Mouse (Mus musculus) cerebellum, adult 2 months (tissue): ENCODE measurements at regions not wholly inside any gene's neighbourhood (a gene's known extent, or its start where the extent isn't known, plus 50 kb on each side); places are given as distances from the start of the nearest gene placed in this dataset.

Experiments
- CTCF ChIP-seq: fragments of 200-500 bp; IDR thresholded peaks from 2 replicates; pipeline ENCODE4 v1.5.1; 2011; ENCODE audit warnings: low read depth, mild to moderate bottlenecking, control low read depth, low read length, moderate library complexity, borderline replicate concordance; ENCODE audit not compliant: insufficient read depth
- POLR2A ChIP-seq: fragments of 200-500 bp; IDR thresholded peaks from 2 replicates; pipeline ENCODE4 v1.6.1; 2011; ENCODE audit warnings: low read length, control low read depth, borderline replicate concordance; ENCODE audit not compliant: insufficient read depth

DNA sequence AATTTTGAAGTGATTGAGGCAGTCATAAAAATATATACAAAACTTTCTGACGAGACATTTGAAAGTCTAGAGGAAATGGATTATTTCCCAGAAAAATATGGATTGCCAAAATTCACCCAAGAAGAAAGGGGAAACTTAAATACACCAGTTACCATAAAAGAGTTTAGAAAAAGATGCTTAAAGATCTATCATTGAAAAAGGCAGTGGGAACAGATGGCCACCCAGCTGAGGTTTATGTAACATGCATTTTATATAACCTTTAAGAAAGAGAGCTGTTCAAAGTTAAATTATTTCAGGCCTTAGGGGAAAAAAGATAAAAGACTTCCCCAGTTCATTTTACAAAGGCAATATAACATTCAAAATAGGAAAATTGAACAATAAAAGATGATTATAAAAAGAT lies 369.0 kb upstream of the Klf6 start:
- TF ChIP-seq POLR2A = no peak
- no peak for TF ChIP-seq CTCF
